Mouse (Mus musculus) MN1 (cell line): ENCODE measurements at regions not wholly inside any gene's neighbourhood (a gene's known extent, or its start where the extent isn't known, plus 50 kb on each side); places are given as distances from the start of the nearest gene placed in this dataset.
"Not testable (repeated sequence)": the region's sequence is repeated elsewhere in the genome, so short reads cannot be mapped to it uniquely, and the experiment has no call there.

Experiments
- DNase-seq: peaks from one replicate; pipeline ENCODE4 v3.0.0-alpha.2; 2016; ENCODE audit warnings: low spot score

GRCm38 (mm10) chr1:18058211-18058971 lies 87.3 kb downstream of the Crisp4 start:
- DNase-seq: no peak

DNA sequence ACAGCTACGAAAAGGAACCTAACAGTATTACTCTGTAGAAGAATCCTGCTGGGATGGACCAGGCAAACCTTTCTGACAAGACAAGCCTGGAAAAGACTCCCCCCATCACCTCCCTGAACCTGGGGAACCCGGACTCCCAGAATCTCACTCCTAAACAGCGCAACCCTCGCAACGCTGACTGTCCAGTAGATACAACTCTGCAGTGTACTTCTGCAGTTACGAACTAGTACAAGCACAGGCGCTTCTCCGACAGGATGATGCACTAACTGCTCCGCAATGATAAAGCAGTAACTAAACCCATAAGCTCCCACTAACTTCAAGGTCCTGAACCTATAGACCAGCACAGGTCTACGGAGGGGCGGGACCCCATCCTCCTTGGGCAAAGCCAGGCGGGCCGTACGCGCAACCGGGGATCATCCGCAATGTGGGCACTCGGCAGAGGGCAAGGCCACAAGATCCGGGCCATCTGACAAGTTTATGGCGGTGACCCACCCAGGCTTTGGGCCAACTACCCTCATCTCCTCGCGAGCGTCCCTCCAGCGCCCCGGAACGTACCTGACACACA lies 88.0 kb downstream of the Crisp4 start:
- DNase-seq: no peak

DNA sequence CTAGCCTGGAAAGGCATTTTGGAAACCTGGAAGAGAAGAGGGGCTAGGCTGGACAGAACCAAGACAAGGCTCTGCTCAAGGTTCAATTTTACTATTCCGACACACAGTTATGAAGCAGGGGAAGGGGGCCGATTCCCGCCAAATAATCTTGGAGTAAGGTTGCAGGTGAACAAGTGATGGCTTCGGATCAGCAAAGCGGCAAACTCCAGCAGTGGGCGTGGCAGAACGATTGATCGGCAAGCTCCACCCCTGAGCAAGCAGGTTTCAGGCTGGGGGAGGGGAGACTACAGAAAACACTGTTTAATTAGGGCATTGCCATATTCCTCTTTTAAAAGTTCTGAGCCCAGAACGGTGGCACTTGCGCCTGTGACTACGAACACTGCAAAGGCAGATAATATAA lies 88.7 kb downstream of the Crisp4 start:
- not testable (repeated sequence) for DNase-seq

GRCm38 (mm10) chr1:18030226-18030625 lies 115.5 kb downstream of the Crisp4 start:
- no peak for DNase-seq

- not testable (repeated sequence) for DNase-seq
Observed at GRCm38 (mm10) chr1:18012941-18013340, 132.8 kb downstream of the Crisp4 start.

DNA sequence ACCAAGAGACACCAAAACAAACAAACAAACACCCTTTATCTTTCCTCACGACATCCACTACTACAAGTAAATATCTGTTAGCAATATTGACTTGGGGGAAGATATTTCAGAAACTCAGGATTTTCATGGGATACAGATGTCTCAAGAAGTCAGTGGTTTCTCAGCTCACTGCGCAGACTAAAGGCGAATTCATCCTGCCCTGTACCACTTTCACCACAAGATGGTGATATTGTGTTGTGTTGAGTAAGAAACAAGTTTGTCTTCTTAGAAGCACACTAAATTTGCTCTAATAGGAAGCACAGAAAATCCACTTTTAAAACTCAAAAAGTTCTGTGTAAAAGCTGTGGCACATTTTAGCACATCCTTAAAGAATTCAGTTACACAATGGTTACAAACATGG lies 165.1 kb downstream of the Crisp4 start:
- DNase-seq: peak; percentile 25

DNA sequence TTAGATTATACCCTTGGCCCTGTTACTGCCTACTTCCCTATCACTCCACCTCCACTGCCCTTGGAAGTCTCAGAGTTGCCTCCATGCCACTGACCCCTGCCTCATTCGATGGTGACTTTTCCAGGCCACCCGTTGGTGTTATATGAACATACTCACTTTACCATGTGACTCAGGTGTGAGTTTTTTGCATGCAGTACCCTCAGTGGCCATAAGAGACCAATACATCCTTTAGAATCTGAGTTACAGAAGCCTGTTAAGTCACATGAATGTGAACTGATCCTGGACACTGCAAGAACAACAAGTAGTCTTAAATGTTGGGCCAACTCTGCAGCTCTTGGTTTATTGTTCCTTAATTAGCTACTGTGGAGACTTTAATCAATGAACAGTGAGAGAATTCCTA lies 167.6 kb downstream of the Crisp4 start:
- no peak for DNase-seq

GRCm38 (mm10) chr1:17956881-17957280 lies 188.8 kb downstream of the Crisp4 start:
- DNase-seq: not testable (repeated sequence)

- DNase-seq: not testable (repeated sequence)
Observed at GRCm38 (mm10) chr1:17932108-17932810, 213.4 kb downstream of the Crisp4 start.
